Mouse (Mus musculus) adrenal gland, postnatal 4 days (tissue): Measurements from ENCODE around the gene Capn10. TPM values are rescaled to one million over a fixed set of nuclear protein-coding genes. Genes with fewer than 3 reads are reported as not detected.

Source experiments
- DNase-seq, 2 experiments: peaks; one replicate each; pipeline ENCODE4 v3.0.0; 2021 to 2022; ENCODE audit warnings: low spot score in 2 of 2, mixed read lengths in 2 of 2
- total RNA-seq, 2 experiments: library from RNA; stranded (reverse); gene quantifications; 2 replicates each; pipeline ENCODE4 v1.2.3; 2021

Gene Capn10
- total RNA-seq, 2 experiments from 2014 or later: 32.5 to 34.7 TPM

GRCm38 (mm10) chr1:92971879-92972795 lies 38.0 kb downstream of the Capn10 start:
- DNase-seq: no peak

- peak in 1 of 2 experiments; percentile 37 for DNase-seq
These were observed 38.7 kb downstream of the Capn10 start for GRCm38 (mm10) chr1:92972854-92973253.

GRCm38 (mm10) chr1:92976141-92976566 lies 42.0 kb downstream of the Capn10 start:
- no peak for DNase-seq

- DNase-seq: no peak
These were observed 44.5 kb downstream of the Capn10 start for GRCm38 (mm10) chr1:92978645-92979044.

- DNase-seq: no peak
These were observed 45.0 kb downstream of the Capn10 start for GRCm38 (mm10) chr1:92979073-92979602.

- DNase-seq: no peak
These were observed 47.1 kb downstream of the Capn10 start for GRCm38 (mm10) chr1:92981056-92981845.

GRCm38 (mm10) chr1:92982931-92983605 lies 48.9 kb downstream of the Capn10 start:
- no peak for DNase-seq

GRCm38 (mm10) chr1:92984999-92985398 lies 50.8 kb downstream of the Capn10 start:
- DNase-seq: no peak

GRCm38 (mm10) chr1:92988894-92989293 lies 54.7 kb downstream of the Capn10 start:
- DNase-seq: no peak

GRCm38 (mm10) chr1:92989891-92990290 lies 55.7 kb downstream of the Capn10 start:
- no peak for DNase-seq

- DNase-seq: peak in 1 of 2 experiments; percentile 18
These were observed 58.2 kb downstream of the Capn10 start for GRCm38 (mm10) chr1:92992214-92992855.

GRCm38 (mm10) chr1:92992880-92993279 lies 58.7 kb downstream of the Capn10 start:
- no peak for DNase-seq

Other genes with a start within 250 kb of the Capn10 start
- 10 to 100 TPM; 71.4 to 73.2 TPM for gene Gpc1, start 102.7 kb upstream of the Capn10 start, total RNA-seq
- 1 to 10 TPM; 1.2 TPM for gene Ankmy1, start 31.5 kb upstream of the Capn10 start, total RNA-seq
- 10 to 100 TPM; 11.6 to 13.2 TPM for gene Dusp28, start 27.4 kb upstream of the Capn10 start, total RNA-seq
- gene Rnpepl1, start 23.6 kb upstream of the Capn10 start, total RNA-seq: 10 to 100 TPM; 74.3 to 74.6 TPM
- under 1 TPM; 0.62 to 0.76 TPM for gene Gpr35, start 16.5 kb downstream of the Capn10 start, total RNA-seq
- 1 to 10 TPM in 1 of 2 experiments, not detected in 1; 4.7 TPM for gene Aqp12, start 72.0 kb downstream of the Capn10 start, total RNA-seq
- gene Kif1a, start 167.6 kb downstream of the Capn10 start, total RNA-seq: 10 to 100 TPM; 36.0 to 45.0 TPM
- gene Agxt, start 200.9 kb downstream of the Capn10 start, total RNA-seq: 10 to 100 TPM in 1 of 2 experiments, under 1 TPM in 1; 0.70 to 18.8 TPM
- under 1 TPM in 1 of 2 experiments, not detected in 1; 0.42 TPM for gene 2310007B03Rik, start 226.6 kb downstream of the Capn10 start, total RNA-seq
- under 1 TPM; 0.31 TPM for gene Crocc2, start 234.3 kb downstream of the Capn10 start, total RNA-seq